Mouse (Mus musculus) B cell, adult (primary cell): ENCODE data around the gene Vnn3. TPM values are rescaled to one million over a fixed set of nuclear protein-coding genes. Genes with fewer than 3 reads are reported as not detected.

ENCODE experiments used
- total RNA-seq: library from RNA; stranded (reverse); gene quantifications from 4 replicates; pipeline ENCODE4 v1.2.4, GENCODE M21; 2023; ENCODE audit not compliant: inconsistent age

The Vnn3 gene
- total RNA-seq, result not detected in 4 replicates

DNA sequence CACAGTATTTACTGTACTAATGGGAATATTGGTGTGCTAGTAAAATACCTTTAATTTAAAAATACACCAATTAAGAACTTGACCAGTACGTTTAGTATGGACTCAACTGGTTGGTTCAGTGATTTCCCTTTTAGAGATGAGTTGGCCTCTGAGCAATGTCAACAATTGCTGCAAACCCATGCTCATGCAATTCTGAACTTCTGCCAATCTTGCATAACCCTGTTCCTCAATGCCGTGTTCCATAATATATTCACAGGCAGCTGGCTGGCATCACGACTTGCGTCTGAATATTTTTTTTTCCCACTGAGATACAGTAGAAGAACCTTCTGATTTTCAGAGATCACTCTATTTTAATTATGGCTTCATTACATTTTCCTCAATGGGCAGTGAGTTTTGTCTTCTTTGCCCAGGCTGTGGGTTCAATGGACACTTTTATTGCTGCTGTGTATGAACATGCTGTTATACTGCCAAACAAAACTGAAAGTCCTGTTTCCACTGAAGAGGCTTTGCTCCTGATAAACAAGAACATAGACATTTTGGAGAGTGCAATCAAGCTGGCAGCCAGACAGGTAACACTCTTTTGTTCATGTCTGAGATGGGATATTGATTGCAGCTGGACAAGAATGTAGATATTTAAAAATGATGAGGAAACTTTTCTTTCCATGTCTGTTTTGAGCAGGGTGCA, at the start of gene Vnn3:
TSS of gene Vnn3 (plus strand) at position 235 of the 685 bp plus-strand sequence.

DNA sequence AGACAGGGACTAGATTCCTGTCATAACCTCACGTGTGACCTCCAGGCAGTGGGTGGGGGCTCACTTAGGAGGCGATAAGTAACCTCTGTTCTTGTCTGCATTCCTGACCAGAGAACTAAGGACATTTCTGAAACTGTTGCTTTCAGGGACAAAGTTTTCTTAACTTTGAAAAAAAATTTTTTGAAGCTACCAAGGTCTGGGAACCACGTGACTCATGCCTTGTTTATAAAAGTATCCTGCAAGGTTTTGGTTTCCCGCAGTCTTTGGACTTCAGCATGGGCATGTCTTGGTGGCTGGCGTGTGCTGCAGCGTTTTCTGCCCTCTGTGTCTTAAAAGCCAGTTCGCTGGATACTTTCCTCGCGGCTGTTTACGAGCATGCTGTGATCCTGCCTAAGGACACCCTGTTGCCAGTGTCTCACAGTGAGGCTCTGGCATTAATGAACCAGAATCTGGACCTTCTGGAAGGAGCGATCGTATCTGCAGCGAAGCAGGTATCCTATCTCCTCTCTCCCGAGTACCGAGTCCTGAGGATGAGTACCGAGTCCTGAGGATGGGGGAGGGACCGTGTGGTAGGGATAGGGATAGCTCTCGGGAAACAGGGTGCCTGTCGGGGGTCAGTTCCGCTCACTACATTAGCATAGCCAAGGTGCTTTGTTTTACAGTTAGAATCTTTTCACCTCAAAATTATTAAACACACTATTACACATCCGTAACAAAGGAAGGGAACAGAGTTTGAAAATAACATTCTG, 43.5 kb downstream of the Vnn3 start, which contains the start of gene Vnn1:
TSS of gene Vnn1 (plus strand) at position 88 of the 749 bp plus-strand sequence.

Other genes starting within 250 kb of the Vnn3 start
- 794 to 1,463 TPM (median 1,064 TPM) in 4 replicates for gene Rps12, start 64.2 kb upstream of the Vnn3 start, total RNA-seq
- 0.16 to 0.45 TPM in 2 of 4 replicates, not detected in the others for gene Slc18b1, start 54.5 kb upstream of the Vnn3 start, total RNA-seq
- gene Vnn1, start 43.2 kb downstream of the Vnn3 start, total RNA-seq, result not detected in 4 replicates
- gene Taar1, start 68.9 kb downstream of the Vnn3 start, total RNA-seq, result not detected in 4 replicates
- gene Taar2, start 87.1 kb downstream of the Vnn3 start, total RNA-seq, result not detected in 4 replicates
- not detected in 4 replicates for gene Taar3, start 98.1 kb downstream of the Vnn3 start, total RNA-seq
- gene Taar4, start 109.0 kb downstream of the Vnn3 start, total RNA-seq, result not detected in 4 replicates
- not detected in 4 replicates for gene Taar5, start 119.2 kb downstream of the Vnn3 start, total RNA-seq
- not detected in 4 replicates for gene Taar6, start 134.2 kb downstream of the Vnn3 start, total RNA-seq
- not detected in 4 replicates for gene Taar7a, start 142.0 kb downstream of the Vnn3 start, total RNA-seq
- gene Taar7b, start 148.5 kb downstream of the Vnn3 start, total RNA-seq, result not detected in 4 replicates
- not detected in 4 replicates for gene Taar7d, start 175.8 kb downstream of the Vnn3 start, total RNA-seq
- not detected in 4 replicates for gene Taar7e, start 186.2 kb downstream of the Vnn3 start, total RNA-seq
- not detected in 4 replicates for gene Taar7f, start 198.0 kb downstream of the Vnn3 start, total RNA-seq
- gene Taar8a, start 225.0 kb downstream of the Vnn3 start, total RNA-seq, result not detected in 4 replicates
- gene Taar8b, start 240.8 kb downstream of the Vnn3 start, total RNA-seq, result not detected in 4 replicates